Mouse (Mus musculus) cerebellum, postnatal 25 days (tissue): ENCODE measurements at regions not wholly inside any gene's neighbourhood (a gene's known extent, or its start where the extent isn't known, plus 50 kb on each side); places are given as distances from the start of the nearest gene placed in this dataset.

Experiments used
- DNase-seq, 2 experiments: peaks; one replicate each; pipeline ENCODE4 v3.0.0; 2021; ENCODE audit warnings: mixed read lengths in 2 of 2

DNA sequence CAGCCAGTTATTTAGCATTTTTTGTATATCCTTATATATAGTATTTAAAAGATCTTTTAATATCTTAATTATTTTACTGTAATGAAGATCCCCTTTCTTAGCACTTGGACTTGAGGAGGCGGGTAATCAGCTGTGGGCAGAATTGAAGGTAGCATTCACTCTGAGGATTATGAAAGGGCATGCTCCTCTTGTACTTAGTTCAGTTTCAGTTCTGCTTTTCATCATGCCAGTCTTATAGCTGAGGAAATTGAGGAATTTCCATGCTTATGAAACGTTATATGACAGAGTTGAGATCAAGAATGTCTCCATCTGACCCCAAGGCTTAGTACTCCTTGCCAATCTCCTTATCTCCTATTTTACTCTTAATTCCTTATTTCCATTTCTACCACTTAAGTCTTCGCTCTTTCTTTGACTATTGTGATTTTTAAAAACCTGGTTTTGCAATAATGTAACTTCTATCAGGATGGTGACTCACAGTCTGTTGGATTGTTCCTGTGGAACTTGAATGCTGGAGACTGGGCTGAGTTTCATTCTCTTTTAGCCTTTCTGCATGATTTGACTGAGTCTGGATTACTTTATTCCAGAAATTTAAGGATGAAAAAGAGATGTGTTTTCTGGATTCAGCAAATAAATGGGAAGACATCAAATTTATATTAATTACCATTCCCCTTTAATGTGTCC is 133.6 kb downstream of the Papss1 start:
- no peak for DNase-seq

GRCm38 (mm10) chr3:131703134-131703533 is 138.6 kb downstream of the Papss1 start:
- DNase-seq: peak; percentile 19 to 55

DNA sequence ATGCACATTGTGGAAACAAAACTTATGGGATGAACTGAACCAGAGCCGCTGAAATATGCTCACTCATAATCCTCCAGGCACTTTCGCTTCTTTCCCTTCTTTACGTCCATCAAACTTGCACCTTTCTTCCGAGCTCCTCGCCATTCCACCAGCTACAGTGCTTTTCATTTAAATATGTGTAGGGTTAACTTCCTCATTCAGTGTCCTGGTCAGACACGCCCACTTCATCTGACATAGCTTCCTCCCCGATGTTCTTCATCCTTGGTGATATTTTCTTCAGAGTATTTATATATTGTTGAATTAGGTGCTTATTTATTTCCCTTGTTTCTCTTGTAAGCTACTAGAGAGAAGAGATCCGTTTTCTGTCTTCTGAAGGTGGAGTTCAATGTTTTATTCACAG is 149.0 kb downstream of the Papss1 start:
- DNase-seq: no peak

- DNase-seq: no peak
These were observed 154.2 kb downstream of the Papss1 start for GRCm38 (mm10) chr3:131718761-131719160.

GRCm38 (mm10) chr3:131728618-131729017 is 164.1 kb downstream of the Papss1 start:
- no peak for DNase-seq

- no peak for DNase-seq
These were observed 169.7 kb downstream of the Papss1 start for GRCm38 (mm10) chr3:131734226-131734625.

DNA sequence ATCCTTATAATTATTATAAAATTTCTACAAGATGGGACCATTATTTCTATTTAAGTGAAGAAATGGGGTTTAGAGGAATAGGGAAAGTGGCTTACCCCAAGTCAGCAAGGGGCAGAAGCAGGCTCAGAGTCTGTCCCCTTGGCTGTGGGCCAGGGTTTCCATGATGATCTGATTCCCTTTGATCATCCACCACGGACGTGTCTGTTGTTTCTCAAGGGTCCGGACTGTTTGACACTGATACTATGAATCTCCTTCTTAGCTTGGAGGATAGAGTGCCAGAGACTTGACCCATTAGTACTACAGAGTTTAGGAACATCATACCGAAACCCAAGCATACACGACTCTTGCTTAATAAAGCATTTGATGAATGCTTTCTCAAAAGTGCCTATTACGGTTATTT is 172.9 kb downstream of the Papss1 start:
- DNase-seq: peak in 1 of 2 experiments; percentile 29

GRCm38 (mm10) chr3:131737953-131738598 is 173.5 kb downstream of the Papss1 start:
- peak; percentile 21 to 23 for DNase-seq

DNA sequence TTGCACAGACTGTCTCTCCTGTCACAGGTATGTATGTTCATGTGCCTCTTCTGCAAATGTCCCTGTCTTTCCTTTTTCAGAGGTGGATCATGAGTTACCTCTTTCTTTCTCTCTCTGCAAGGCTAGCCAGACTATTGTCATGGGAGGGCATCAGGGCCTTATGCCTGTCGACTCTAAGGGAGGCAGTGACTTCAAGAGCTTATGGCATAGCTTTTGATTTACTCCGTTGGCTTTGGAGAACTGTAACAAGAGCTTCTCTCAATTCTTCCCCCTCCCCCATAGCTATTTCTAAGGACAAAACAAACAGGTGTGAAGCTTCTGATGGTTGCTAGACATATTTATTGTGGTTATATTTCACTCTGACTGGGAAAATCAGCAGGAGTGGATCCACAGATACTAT is 191.0 kb downstream of the Papss1 start:
- no peak for DNase-seq

DNA sequence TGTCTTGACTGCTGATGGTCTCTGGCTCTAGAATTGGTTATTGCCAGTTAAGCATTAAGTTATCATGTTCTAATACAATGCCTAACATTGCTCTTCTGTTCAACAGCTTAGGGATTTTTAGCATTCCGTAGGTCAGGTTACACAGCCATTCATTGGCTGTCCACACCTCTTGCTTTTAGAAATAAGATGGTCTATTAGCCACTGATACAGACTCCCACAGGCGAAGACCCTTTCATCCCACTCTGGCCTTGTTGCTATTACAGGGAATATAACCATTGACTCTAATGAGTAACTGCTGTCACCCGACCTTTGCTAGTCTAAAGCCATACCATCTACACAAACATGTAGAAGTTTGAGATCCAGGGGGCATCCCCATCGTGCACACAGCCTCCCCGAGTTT is 191.6 kb downstream of the Papss1 start:
- no peak for DNase-seq

- DNase-seq: no peak
These were observed 205.4 kb downstream of the Papss1 start for GRCm38 (mm10) chr3:131769976-131770375.

DNA sequence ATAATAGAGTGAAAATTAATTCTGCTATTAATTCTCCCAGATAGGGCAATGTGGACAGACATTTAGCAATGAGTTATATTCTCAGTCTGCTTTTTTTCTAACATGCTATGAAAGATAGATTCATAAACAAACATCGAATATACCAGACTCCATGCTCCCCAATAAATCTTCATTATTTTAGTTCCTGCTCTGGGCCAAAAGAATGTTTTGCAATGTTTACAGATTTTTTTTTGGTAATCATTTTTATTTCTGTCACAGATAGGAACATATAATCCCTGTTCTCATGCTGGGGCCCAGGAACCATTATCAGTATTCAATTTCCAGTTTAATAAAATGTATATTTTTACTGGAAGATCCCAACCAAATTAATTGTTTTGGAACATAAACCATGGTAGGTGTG is 205.9 kb downstream of the Papss1 start:
- DNase-seq: no peak

DNA sequence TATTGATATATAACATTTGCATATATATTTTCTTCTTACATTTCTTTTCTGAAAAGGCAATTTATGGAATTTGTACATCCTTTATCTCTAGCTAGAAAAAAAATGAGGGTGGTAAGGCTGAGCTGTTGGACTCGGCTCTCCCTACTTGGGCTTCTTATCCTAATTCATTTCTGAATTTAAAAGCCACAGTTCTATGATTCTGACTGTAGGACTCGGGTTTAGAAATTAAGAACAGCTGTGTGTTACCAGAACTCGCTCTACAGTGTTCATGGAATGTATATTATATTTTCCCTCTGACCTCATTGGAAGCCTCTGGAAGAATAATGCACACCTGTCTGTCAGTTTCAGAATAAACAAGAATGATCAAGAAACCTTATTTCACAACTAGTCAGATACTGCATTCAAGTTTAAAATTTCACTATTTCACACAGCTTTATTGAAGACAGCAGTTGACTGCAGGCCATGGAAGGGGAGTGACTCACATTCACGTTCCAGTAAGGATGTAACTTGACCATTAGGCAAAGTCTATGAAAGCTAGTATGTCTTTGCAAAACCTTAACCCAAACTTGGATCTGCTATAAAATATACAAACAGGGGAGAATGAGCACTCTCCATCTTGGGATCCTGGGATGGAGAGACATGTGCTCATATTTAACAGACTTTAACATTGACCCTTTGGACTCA is 207.4 kb downstream of the Papss1 start:
- no peak for DNase-seq

GRCm38 (mm10) chr3:131772593-131772992 is 208.0 kb downstream of the Papss1 start:
- no peak for DNase-seq

- DNase-seq: peak; percentile 46 to 61
These were observed 210.9 kb downstream of the Papss1 start for GRCm38 (mm10) chr3:131775431-131775830.

DNA sequence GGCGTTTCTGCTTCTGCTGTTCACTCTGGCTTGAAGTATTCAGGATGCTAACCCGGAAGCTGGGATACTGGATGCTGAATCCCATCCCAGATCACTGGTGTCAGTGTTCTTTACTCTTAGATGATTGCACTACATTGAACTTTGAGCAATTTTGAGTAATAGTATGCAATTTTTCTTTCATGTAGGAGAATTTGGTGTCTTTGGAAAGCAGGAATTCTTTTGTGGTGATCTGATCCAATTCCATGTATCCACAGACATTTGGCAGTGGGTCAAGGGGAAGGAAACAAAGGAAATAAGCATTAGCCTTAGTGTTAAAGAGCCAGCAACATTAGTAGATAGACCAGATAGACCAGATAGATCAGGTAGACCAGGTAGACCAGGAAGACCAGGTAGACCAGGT is 212.1 kb downstream of the Papss1 start:
- no peak for DNase-seq

GRCm38 (mm10) chr3:131779803-131780202 is 215.2 kb downstream of the Papss1 start:
- no peak for DNase-seq

DNA sequence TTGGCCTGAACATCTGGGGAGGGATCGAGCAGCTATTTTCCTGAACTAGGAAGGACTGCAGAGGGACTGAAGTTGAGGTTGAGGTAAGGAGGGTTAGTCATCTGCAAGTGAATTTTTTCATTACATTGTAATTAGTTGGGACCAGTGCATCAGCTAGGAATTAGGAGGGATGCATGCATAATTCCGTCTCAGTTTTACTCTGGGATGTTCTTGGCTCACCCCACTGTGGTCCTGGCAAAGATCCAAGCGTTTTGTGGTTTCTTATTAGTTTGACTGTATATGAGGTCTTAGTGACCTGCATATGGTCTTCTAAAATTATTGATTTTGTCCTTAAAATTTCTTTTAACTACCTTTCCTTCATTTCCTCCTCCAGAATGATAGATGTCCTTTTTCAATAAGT is 221.0 kb downstream of the Papss1 start:
- DNase-seq: peak in 1 of 2 experiments; percentile 14

DNA sequence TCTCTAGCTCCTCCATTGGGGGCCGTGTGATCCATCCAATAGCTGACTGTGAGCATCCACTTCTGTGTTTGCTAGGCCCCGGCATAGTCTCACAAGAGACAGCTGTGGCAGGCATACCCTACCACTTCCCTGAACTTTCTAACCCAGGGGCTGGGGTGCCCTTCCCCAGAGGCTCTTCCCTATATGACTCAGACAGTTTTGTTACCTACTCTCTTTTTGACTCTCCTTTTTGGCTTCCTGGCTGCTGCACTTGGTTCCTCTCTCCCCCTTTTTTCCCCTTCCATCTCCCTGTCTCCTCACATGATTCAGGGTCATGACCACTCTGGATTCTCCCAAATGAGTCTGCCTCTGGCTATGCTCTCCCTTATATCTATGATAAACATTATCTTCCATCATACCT is 223.8 kb downstream of the Papss1 start:
- no peak for DNase-seq

DNA sequence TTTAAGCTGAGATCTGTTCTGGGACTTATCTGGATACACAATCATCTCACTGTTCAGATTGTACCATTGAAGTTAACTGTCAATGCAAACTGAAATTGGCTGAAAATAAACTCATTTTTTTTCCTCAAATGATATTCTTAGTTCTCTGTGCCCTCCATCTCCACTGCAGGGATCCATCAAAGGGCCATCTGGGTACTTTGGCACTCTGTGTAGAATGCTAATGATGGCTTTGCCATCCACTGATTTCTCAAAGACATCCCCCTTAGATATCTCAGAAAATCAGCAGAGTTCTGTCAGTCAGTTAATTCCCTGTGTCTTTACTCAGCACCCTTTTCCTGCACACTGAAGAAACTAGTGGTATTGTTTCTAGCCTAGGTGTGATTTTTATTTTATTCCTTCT is 224.6 kb downstream of the Papss1 start:
- DNase-seq: peak; percentile 35 to 64

DNA sequence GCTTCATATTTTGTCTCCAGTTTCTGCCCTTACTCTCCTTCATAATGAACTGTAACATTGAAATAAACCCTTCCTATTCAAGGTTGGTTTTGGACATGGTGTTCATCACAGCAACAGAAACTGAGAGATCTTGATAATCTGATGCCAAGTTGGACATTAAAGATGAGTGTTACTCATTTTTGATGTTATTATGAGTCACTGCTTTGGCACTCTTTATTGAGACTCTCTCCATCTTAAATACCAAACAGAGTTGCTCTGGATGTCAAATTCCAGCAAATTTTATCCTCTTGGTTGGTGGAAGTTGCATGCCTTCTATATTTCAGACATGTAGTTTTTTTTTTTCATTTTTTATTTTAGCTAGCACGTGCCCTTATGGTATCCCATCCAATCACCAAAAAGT is 229.5 kb downstream of the Papss1 start:
- DNase-seq: no peak

GRCm38 (mm10) chr3:131795108-131796005 is 230.8 kb downstream of the Papss1 start:
- DNase-seq: no peak

DNA sequence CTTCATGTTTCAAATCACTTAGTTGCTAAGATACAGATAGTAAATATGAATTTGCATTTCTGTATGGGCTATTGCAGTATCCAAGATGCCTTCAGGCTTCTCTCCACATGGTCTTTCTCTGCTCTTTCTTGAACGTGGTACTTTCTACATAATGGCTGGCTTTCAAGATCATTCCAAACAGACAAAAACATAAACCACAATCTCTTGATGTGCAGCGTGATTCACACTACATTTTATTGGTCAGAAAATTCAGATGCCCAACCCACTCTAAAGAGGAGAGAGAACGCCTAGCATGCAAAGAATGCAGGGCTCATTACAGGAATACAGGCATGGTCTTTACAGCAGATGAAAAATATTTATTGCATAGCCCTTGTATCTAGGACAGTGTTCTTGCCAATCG is 235.2 kb downstream of the Papss1 start:
- no peak for DNase-seq
